ENCODE assay signal across 16 mouse cellular contexts in the genomic region with DNA sequence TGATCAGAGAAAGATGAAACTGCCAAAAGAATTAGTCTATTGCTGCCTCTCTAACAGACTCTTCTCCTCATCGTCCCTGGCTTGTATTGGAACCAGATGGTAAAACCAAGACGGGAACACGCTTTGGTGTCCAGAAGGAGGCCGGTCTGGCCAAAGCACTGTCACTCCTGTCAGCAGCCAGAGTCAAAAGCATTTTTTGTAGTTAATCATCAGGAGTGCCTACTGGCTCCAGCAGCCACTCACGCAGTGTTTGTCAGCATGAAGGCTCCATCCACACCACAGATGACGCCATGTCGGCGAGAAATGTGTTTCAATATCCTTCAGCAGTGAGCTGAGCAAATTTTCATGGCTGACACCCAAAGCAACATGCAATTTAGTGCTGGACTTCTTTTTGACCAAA.
A peak's percentile ranks its signal among the peaks of the same experiment; 100 is the strongest.
DNase-seq lines count a peak whose midpoint lies in the region; ATAC-seq and TF ChIP-seq lines count a peak whose summit lies in the region.
"Had no signal": no experiment of that assay in that cellular context is flagged by ENCODE, and none has a peak within 500 bp of the region (broad histone marks: within the 10 kb centered on the region; RNA-seq: fewer than 3 reads in every experiment).

No protein-coding gene starts in this region.

- peaks cover 41% of the 10 kb centered on the region for H3K4me1 ChIP-seq in forebrain, embryonic 13.5 days
- H3K4me1 ChIP-seq in forebrain, embryonic 12.5 days, result peaks cover 12% of the 10 kb centered on the region
- peaks cover 6% of the 10 kb centered on the region for H3K4me1 ChIP-seq in cortical plate, adult 2 months (ENCODE audit: control insufficient read depth, insufficient read depth, low read length)
- H3K4me1 ChIP-seq: liver, embryonic 13.5 days had no signal

- H3K4me3 ChIP-seq in forebrain, embryonic 13.5 days, result no peak overlapping the region
- H3K4me3 ChIP-seq in forebrain, embryonic 12.5 days (replicated peaks), result no peak overlapping the region
- H3K4me3 ChIP-seq in cortical plate, adult 2 months (ENCODE audit: insufficient read depth, low read length), result no peak overlapping the region
- H3K4me3 ChIP-seq: liver, embryonic 13.5 days; midbrain, embryonic 15.5 days had no signal

- peak; percentile 72; the same call in 1 of the 2 replicates for ATAC-seq in forebrain, embryonic 13.5 days
- ATAC-seq in forebrain, embryonic 12.5 days (ENCODE audit: low FRiP score), result no peak
- ATAC-seq: inflammation-experienced regulatory T-cells, adult 6 months; midbrain, embryonic 15.5 days had no signal

- no peak for TF ChIP-seq CTCF in cortical plate, adult 2 months (IDR thresholded peaks at IDR 0.05; ENCODE audit: extremely low read depth, insufficient read depth, low read length)

- H3K9me3 ChIP-seq in forebrain, embryonic 13.5 days (replicated peaks), result no peaks in the 10 kb centered on the region
- H3K9me3 ChIP-seq in forebrain, embryonic 12.5 days, result no peaks in the 10 kb centered on the region
- H3K9me3 ChIP-seq: liver, embryonic 13.5 days; midbrain, embryonic 15.5 days had no signal

- H3K4me2 ChIP-seq in forebrain, embryonic 13.5 days, result no peak overlapping the region
- no peak overlapping the region for H3K4me2 ChIP-seq in forebrain, embryonic 12.5 days
- H3K4me2 ChIP-seq: liver, embryonic 13.5 days; midbrain, embryonic 15.5 days had no signal

- peak overlapping the region; percentile 61; the same call in 1 of the 2 replicates for H3K27ac ChIP-seq in forebrain, embryonic 13.5 days
- H3K27ac ChIP-seq in forebrain, embryonic 12.5 days, result no peak overlapping the region
- H3K27ac ChIP-seq in cortical plate, adult 2 months (ENCODE audit: insufficient read depth, low read length), result peak overlapping the region; percentile 54; the same call in 1 of the 2 replicates
- H3K27ac ChIP-seq: liver, embryonic 13.5 days; midbrain, embryonic 15.5 days; stomach, postnatal 0 days had no signal

- peak; percentile 74 for DNase-seq in left cerebral cortex, postnatal 4 days
- no peak for DNase-seq in left cerebral cortex, adult 9 months (ENCODE audit: low spot score in 2 of 2)
- peak; percentile 37 to 54 for DNase-seq in layer of hippocampus, postnatal 10 days (ENCODE audit: low spot score in 2 of 2)
- DNase-seq in yolk sac, embryonic 10.5 days (ENCODE audit: low spot score), result no peak
- DNase-seq in spleen, adult 12 weeks (ENCODE audit: low spot score), result no peak
- DNase-seq: B cell, adult 2 months; cerebellum, adult 11-12 months; heart, adult 18-20 months; liver, embryonic 13.5 days; thymus, postnatal 36 days had no signal

- WGBS in forebrain, embryonic 13.5 days, result 71% methylated on average over 8 of the region's 8 CpGs
- WGBS in forebrain, embryonic 12.5 days, result 81% methylated on average over 8 of the region's 8 CpGs

- intact Hi-C loops in left cerebral cortex, postnatal 4 days (cut with DNase I), result loop anchor here (5.0 to 10.0 kb wide), 3 partner anchors 183 to 1813 kb away; no protein-coding TSS in a partner anchor

- H3K9ac ChIP-seq in forebrain, embryonic 13.5 days, result no peak overlapping the region
- no peak overlapping the region for H3K9ac ChIP-seq in forebrain, embryonic 12.5 days
- H3K9ac ChIP-seq: liver, embryonic 13.5 days; midbrain, embryonic 15.5 days had no signal

- no peaks in the 10 kb centered on the region for H3K27me3 ChIP-seq in forebrain, embryonic 13.5 days
- no peaks in the 10 kb centered on the region for H3K27me3 ChIP-seq in forebrain, embryonic 12.5 days
- H3K27me3 ChIP-seq: liver, embryonic 13.5 days; midbrain, embryonic 15.5 days had no signal

- no peak for TF ChIP-seq POLR2A in cortical plate, adult 2 months (IDR thresholded peaks at IDR 0.05; ENCODE audit: extremely low read depth, insufficient read depth, low read length)

- no peaks in the 10 kb centered on the region for H3K36me3 ChIP-seq in forebrain, embryonic 13.5 days (ENCODE audit: poor library complexity, severe bottlenecking)
- no peaks in the 10 kb centered on the region for H3K36me3 ChIP-seq in forebrain, embryonic 12.5 days (replicated peaks)
- H3K36me3 ChIP-seq: liver, embryonic 13.5 days; midbrain, embryonic 15.5 days had no signal

Comparison
In these comparisons a context has a peak if more than half of its experiments do, and no peak if none do; other contexts are left out.
1. DNase-seq: peak in left cerebral cortex, postnatal 4 days (single experiment) and layer of hippocampus, postnatal 10 days (2 of 2); none in left cerebral cortex, adult 9 months (0 of 2), yolk sac, embryonic 10.5 days (single experiment) and spleen, adult 12 weeks (single experiment).